Mouse (Mus musculus) embryonic fibroblast, embryonic 13.5 days (primary cell): ENCODE data around the gene Kif24.

Experiments
- CTCF ChIP-seq: IDR thresholded peaks from 2 replicates; pipeline ENCODE4 v1.5.1; 2011; ENCODE audit warnings: mild to moderate bottlenecking, control low read depth, low read length, moderate library complexity, borderline replicate concordance; ENCODE audit not compliant: insufficient read depth
- POLR2A ChIP-seq: IDR thresholded peaks from 2 replicates; pipeline ENCODE4 v1.6.1; 2011; ENCODE audit warnings: low read depth, mild to moderate bottlenecking, control low read depth, low read length, moderate library complexity

DNA sequence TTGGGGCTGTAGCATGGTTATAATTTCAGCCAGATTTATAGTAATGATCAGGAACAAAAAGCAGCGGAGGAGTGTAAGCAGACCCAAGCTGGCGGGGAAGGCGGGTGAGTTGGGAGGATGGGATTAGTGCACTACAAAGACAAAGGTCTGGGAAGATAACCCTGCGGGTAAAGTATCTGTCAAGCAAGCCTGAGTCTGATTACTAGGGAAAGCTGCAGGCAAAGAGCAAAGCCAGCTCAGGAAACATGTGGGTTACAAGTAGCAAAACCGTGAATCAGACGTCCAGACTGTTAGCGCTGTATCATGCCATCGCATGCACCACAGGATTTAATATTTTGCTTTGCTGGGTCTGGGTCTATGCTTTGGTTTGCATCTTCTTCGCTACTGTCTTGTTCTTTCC is 58.1 kb downstream of the Kif24 start:
- no peak for TF ChIP-seq CTCF
- no peak for TF ChIP-seq POLR2A
